Mouse (Mus musculus) spleen, embryonic (tissue): ENCODE results near the gene Rapgef4.

Source experiments
- CTCF ChIA-PET: fragments of 350-600 bp; sonication (Branson Sonifier 250); formaldehyde crosslinking; loops from one replicate; lab custom pipeline; 2022; lab: Charles Lee

Gene Rapgef4

DNA sequence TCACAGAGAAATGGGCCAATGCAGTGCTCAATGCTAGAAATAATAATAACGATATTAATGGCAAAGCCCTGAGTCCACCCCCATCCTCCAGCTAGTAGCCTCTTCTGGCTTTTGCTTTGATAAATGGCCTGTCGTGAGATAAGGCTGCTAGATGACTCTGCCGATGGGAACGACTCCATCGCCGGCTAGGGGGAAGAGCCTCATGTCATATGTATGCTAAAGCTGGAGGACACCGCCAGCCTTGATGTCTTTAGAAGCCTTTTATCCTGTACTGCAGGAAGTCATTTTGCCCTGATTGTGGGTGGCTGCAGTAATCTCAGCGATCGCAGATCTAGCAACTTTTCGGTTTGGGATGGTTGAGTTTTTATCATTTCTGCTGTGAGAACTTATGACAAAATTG, 165.0 kb downstream of the Rapgef4 start:
- CTCF ChIA-PET = interaction anchor here (0.6 to 1.0 kb wide), 4 partner anchors 16 to 51 kb away, joined by 3 to 8 read pairs (median 5); no protein-coding TSS in a partner anchor

GRCm38 (mm10) chr2:72147246-72147645, 166.2 kb downstream of the Rapgef4 start:
- CTCF ChIA-PET = no interaction called here

GRCm38 (mm10) chr2:72147695-72148094, 166.7 kb downstream of the Rapgef4 start:
- CTCF ChIA-PET = interaction anchor here (1.1 kb wide), 1 partner anchor 30 kb away, joined by 3 read pairs; no protein-coding TSS in a partner anchor

DNA sequence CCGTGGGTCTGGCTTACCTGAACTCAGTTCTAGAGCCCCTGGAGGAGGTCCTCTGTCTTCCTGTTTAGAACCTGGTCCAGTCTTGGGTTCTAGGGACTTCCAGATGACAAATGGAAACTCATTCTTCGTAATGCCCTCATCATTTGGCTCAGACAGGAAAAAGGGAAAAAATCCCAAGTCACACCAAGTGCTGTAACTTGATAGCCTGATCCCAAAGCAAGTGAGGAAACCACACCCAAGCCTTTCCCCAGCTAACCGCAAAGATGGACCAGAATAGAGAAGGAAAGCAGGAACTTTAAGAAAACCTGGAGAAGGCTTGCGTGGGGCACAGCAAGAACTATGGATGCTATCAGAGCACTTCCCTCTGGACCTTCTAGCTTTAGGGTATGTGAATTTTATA, 167.6 kb downstream of the Rapgef4 start:
- CTCF ChIA-PET = interaction anchor here (0.6 to 2.1 kb wide), 5 partner anchors 31 to 120 kb away, joined by 3 to 9 read pairs (median 3); no protein-coding TSS in a partner anchor

GRCm38 (mm10) chr2:72149059-72149458, 168.0 kb downstream of the Rapgef4 start:
- CTCF ChIA-PET = interaction anchor here (0.6 to 2.1 kb wide), 5 partner anchors 52 to 121 kb away, joined by 3 to 9 read pairs (median 5); no protein-coding TSS in a partner anchor

GRCm38 (mm10) chr2:72151792-72152554, 170.9 kb downstream of the Rapgef4 start:
- CTCF ChIA-PET = interaction anchor here (0.5 to 0.6 kb wide), 2 partner anchors 56 to 945 kb away, joined by 3 read pairs; no protein-coding TSS in a partner anchor

DNA sequence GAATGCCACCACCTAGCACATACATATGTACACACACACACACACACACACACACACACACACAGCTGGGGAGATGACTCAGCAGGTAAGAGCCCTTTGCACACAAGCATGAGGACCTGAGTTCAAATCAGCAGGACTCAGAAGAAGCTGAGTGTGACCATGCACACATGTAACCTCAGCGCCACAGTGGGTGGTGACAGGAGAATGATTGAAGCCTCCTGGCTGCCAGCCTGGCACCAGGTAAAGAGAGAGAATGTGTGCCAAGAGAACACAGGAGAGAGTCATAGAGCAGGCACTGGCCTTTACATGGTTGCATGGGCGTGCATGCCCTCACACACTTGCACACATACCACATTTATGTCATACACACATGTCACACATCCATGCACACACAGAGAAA, 171.7 kb downstream of the Rapgef4 start:
- CTCF ChIA-PET = interaction anchor here (0.5 to 1.0 kb wide), 3 partner anchors 36 to 1486 kb away, joined by 3 read pairs; no protein-coding TSS in a partner anchor

GRCm38 (mm10) chr2:72153851-72154250, 172.8 kb downstream of the Rapgef4 start:
- CTCF ChIA-PET = no interaction called here

GRCm38 (mm10) chr2:72155102-72155773, 174.2 kb downstream of the Rapgef4 start:
- CTCF ChIA-PET = no interaction called here

DNA sequence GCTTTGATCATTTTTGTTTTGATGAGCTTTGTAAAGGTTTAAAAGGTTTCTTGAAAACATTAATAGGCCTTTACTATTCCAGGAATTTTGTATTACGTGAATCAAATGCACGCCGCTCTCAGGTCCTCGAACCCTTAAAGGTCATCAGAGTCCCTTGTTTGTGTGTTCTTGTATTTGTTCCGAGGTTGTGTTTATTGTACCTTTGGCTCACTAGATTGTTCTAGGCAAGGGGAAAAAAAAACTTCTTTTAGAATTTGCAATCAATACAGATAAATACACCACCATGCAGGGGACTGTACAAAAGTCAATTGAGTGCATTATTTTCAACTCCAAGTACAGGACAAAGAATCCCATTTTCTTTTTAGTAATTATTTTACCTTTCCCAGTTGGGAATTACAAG, 175.4 kb downstream of the Rapgef4 start:
- CTCF ChIA-PET = no interaction called here

- CTCF ChIA-PET = no interaction called here
Measured at GRCm38 (mm10) chr2:72157561-72157960, 176.5 kb downstream of the Rapgef4 start.

- CTCF ChIA-PET = no interaction called here
Measured at GRCm38 (mm10) chr2:72158045-72158444, 177.0 kb downstream of the Rapgef4 start.

- CTCF ChIA-PET = no interaction called here
Measured at GRCm38 (mm10) chr2:72158691-72159225, 177.7 kb downstream of the Rapgef4 start.

GRCm38 (mm10) chr2:72159281-72159680, 178.2 kb downstream of the Rapgef4 start:
- CTCF ChIA-PET = no interaction called here

DNA sequence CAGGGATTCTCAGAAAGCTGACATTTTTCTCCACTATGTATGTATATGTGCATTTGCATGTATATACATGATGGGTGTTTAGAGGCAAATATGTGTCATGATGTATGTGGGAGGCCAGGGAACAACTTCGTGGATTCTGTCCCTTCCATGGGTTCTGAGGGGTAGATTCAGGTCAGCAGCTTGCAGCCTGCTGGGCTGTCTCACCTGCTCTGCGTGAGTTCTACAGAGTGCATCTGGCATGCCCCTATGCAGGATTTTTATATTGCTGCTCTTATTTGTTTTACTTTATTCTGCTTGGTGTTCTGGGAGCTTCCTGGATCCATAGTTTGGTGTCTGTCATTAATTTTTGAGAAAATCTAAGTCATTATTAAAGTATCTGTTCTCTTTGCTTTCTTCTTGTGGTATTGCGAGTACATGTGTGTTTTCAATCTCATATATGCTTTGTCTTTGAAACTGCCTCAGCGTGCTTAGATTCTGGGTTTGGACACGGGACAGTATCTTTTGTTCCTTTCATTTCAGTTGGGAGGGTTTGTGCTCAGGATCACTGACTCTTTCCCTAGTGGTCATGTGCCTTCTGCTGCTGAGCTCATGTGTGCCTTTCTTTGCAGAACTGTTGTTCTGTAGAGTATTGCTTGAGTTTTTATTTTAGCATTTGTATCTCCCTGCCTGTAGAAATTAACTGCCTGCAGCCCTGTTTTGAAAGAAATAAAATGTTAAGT, 184.3 kb downstream of the Rapgef4 start:
- CTCF ChIA-PET = no interaction called here

DNA sequence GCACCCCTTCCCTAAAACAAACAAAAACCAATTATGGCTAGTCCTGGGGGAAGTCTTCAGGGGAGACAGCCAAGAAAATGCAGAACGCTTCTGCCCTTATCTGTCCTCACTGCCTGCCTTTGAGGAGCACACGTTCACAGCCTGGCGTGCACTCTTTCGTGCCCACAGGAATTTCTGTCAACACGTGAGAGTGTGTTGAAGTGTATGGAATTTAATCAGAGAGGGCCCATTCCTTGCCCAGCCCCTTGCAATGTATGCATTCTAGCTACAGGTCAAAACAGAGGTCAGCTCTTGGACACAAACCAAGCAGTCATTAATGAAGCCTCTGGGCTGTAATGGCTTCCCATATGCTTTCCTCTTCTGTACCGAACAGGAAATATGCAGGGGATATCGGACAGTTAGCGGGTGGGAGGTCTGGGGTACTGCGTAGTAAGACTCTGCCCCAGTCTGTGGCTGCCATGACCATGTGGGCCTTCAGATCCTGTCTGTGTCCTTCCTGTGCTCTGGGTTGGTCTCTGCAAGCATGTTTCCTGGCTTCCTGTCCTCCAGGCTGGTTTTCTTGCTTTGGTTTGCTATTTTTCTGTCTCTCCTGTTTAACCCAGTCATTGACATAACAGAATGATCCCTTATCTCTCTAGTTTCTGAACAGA, 188.5 kb downstream of the Rapgef4 start:
- CTCF ChIA-PET = no interaction called here

DNA sequence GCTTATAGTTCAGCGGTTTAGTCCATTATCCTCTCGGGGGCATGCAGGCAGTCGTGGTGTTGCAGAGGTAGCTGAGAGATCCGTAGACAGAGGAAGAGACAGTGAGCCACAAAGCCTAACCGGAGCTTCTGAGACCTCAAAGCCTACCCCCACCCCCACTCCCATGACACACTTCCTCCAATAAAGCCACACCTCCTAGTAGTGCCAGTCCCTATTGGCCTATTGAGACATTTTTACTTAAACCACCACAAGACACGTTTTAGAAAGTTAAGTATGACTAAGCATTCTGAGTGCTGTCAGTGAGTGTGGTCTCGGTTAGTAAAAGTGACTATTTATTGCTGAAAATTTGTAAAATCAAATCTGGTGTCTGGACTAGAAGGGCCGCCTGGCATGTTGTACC, 189.5 kb downstream of the Rapgef4 start:
- CTCF ChIA-PET = no interaction called here

DNA sequence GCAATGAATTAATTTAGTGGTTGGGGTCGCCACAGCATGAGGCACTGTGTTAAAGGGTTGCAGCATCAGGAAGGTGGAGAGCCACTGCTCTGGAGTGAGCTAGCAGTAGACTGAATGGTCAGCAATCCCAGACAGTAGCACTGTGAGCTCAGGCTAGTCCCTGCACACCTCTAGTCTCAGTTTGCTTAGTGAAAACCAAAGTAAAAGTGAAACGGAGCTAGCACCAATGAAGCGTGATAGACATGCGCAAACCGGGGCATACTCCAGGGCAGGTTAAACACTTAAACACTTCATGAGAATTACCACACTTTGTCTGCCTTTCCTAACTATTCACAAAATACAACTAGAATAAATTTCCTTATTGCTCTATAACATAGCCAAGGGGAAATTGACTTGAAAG, 190.2 kb downstream of the Rapgef4 start:
- CTCF ChIA-PET = no interaction called here

DNA sequence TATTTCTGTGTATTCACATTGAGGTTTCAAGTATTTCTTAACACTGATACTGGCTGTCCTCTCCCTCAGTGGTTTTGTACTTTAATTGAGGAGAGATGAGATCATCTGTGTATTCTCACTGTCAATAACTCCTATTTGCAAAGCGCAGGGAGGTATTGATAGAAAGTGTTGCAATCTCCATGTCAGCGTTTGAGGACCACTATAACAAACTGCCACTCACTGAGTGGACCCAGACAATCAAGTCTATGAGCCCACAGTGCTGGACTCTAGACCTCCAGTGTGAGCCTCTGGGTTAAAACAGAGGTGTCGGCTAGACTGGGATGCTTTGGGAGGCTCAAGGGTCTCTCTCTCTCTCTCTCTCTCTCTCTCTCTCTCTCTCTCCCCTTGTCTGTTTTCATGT, 192.0 kb downstream of the Rapgef4 start:
- CTCF ChIA-PET = no interaction called here

DNA sequence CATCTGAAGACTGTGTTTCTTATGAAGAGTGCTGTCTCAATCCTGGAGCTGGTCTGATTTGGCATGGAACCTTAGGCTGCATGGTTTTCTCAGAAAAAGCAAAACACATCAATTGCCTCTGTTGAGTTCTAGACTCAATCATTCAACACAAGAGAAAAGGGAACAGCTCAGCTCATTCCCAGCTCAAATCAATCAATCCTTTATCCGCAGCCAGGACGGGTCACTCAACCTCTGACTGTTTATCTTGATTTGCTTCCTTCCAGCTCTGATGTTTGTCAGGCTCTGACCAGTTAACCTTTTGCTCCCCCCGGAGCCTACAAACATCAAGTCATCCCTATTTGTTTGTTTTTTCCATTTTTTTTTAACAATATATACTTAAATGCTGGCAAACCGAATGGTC, 192.8 kb downstream of the Rapgef4 start:
- CTCF ChIA-PET = no interaction called here

DNA sequence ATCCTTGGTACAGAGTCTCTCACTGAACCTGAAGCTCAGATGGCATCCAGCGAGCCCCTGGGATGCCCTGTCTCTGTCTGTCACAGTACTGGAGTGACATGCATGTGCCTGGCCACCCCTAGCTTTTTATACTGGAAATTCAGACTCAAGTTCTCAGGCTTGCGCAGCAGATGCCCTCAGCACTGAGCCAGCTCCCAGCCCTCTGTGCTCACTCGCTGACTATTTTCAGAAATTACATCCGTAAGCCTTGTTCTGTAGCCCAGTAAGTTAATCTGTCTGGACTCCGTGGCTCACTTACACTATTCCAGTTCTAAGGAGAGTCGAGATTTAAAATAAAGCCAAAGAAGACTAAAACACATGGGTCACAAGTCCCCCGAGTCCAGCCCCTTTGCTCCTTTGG, 194.5 kb downstream of the Rapgef4 start:
- CTCF ChIA-PET = interaction anchor here (0.6 kb wide), 1 partner anchor 123 kb away, joined by 3 read pairs; no protein-coding TSS in a partner anchor
